Mouse (Mus musculus): ENCODE results near the gene Cxcl2. TPM values are rescaled to one million over a fixed set of nuclear protein-coding genes. Genes with fewer than 3 reads are reported as not detected.

The Cxcl2 gene
- polyA plus RNA-seq, 1 experiment from 2014 or later: not detected

DNA sequence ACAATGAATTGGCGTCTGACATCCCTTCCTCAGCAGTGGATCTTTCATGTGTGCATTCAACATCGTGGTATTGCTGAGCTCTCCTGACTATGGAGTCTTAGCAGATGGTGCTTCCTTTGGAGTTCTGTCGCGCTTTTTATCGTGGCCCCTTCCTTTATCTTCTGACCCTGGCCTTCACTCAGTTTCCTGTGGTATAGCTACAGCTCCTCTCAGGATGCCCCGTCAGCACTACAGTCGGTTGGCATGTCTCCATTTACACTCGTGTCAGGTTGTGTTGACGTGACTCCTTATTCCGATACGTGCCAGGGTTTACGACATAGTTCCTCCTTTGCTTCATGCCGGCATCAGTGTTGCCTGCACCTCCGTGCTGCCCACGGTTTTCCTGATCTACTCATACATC lies 45.8 kb downstream of the Cxcl2 start:
- H3K36me3 ChIP-seq: peaks cover 3% of the 10 kb centered on the region; the same call in 1 of the 2 replicates
- WGBS: 88% methylated on average over 15 of the region's 15 CpGs

GRCm38 (mm10) chr5:90951475-90951874 lies 47.8 kb downstream of the Cxcl2 start:
- Histone ChIP-seq H3K36me3 (peaks cover 3% of the 10 kb centered on the region; the same call in 1 of the 2 replicates), H3K9me3 (no peaks in the 10 kb centered on the region), H3K27ac (no peak overlapping the region)

More for the DNA sequence above, 45.8 kb downstream of the Cxcl2 start:
- H3K4me1 ChIP-seq: no peaks in the 10 kb centered on the region
- no peak for ATAC-seq (ENCODE audit: insufficient number of reproducible peaks, low FRiP score, low TSS enrichment, low read depth)
- no peaks in the 10 kb centered on the region for H3K9me3 ChIP-seq
- H3K4me2 ChIP-seq: no peak overlapping the region
- H3K27ac ChIP-seq: no peak overlapping the region
- no peaks in the 10 kb centered on the region for H3K27me3 ChIP-seq
- H3K9ac ChIP-seq: no peak overlapping the region
- no peak overlapping the region for H3K4me3 ChIP-seq

DNA sequence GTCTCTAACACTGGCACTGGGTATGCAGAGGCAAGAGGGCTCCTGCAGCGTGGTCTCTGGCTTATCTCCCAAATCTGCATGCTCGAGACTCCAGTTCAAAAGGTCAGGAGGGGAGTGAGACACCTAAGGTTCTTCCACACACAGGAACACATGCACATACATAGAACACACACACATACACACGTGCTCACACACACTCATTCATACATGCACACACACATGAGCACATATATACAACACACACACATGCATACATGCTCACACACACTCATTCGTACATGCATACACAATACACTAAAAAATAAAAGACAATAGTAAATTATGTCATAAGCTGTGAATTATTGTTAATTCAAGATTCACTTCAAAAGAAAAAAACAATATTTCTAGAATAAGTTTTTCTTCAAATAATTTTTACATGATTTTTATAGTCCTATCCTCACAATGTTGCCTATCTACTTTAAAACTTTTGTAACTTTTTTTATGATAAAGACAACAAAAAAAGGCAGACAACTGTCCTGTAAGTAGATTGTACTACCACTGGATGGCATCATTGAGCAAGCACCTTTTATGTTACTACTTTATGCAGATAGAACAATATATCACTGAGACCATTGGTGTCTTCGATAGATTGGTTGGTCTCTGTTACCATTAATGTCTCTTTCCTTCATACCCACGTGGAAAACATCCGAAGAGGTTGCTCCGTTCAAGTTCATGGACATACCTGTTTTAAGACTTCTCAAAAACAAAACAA lies 49.2 kb downstream of the Cxcl2 start:
- no peak overlapping the region for H3K9ac ChIP-seq
- 81% methylated on average over 8 of the region's 8 CpGs for WGBS
- H3K4me1 ChIP-seq: no peaks in the 10 kb centered on the region
- H3K36me3 ChIP-seq: peaks cover 3% of the 10 kb centered on the region; the same call in 1 of the 2 replicates
- H3K9me3 ChIP-seq: no peaks in the 10 kb centered on the region
- no peak for ATAC-seq (ENCODE audit: insufficient number of reproducible peaks, low FRiP score, low TSS enrichment, low read depth)
- no peak overlapping the region for H3K4me2 ChIP-seq
- H3K27me3 ChIP-seq: no peaks in the 10 kb centered on the region
- H3K4me3 ChIP-seq: no peak overlapping the region
- H3K27ac ChIP-seq: no peak overlapping the region

More at GRCm38 (mm10) chr5:90951475-90951874, 47.8 kb downstream of the Cxcl2 start:
- Histone ChIP-seq H3K4me1 (no peaks in the 10 kb centered on the region), H3K27me3 (no peaks in the 10 kb centered on the region), H3K4me2 (no peak overlapping the region), H3K4me3 (no peak overlapping the region), H3K9ac (no peak overlapping the region)
- no peak for ATAC-seq (ENCODE audit: insufficient number of reproducible peaks, low FRiP score, low TSS enrichment, low read depth)
- WGBS: 29% methylated on average over 2 of the region's 2 CpGs

Other genes starting within 250 kb of the Cxcl2 start
- gene Cxcl5, start 144.5 kb upstream of the Cxcl2 start, polyA plus RNA-seq (2015; fragmentation: Nextera tagmentation; extraction: Ambion mirVana): 1.3 and 2.1 TPM in 2 replicates
- 4.1 and 4.2 TPM in 2 replicates for gene Ppbp, start 135.4 kb upstream of the Cxcl2 start, polyA plus RNA-seq (2015; fragmentation: Nextera tagmentation; extraction: Ambion mirVana)
- 83.8 and 108 TPM in 2 replicates for gene Pf4, start 131.4 kb upstream of the Cxcl2 start, polyA plus RNA-seq (2015; fragmentation: Nextera tagmentation; extraction: Ambion mirVana)
- 0.38 TPM in 1 of 2 replicates, not detected in the other for gene Cxcl3, start 117.8 kb upstream of the Cxcl2 start, polyA plus RNA-seq (2015; fragmentation: Nextera tagmentation; extraction: Ambion mirVana)
- 0.34 and 0.58 TPM in 2 replicates for gene Cxcl15, start 109.3 kb upstream of the Cxcl2 start, polyA plus RNA-seq (2015; fragmentation: Nextera tagmentation; extraction: Ambion mirVana)
- gene Cxcl1, start 12.6 kb upstream of the Cxcl2 start, polyA plus RNA-seq (2015; fragmentation: Nextera tagmentation; extraction: Ambion mirVana): 1.3 TPM in 2 replicates
- gene Mthfd2l, start 27.2 kb downstream of the Cxcl2 start, polyA plus RNA-seq (2015; fragmentation: Nextera tagmentation; extraction: Ambion mirVana): 34.8 and 40.0 TPM in 2 replicates
- gene Epgn, start 123.6 kb downstream of the Cxcl2 start, polyA plus RNA-seq (2015; fragmentation: Nextera tagmentation; extraction: Ambion mirVana): 0.49 and 0.51 TPM in 2 replicates
- gene Ereg, start 170.8 kb downstream of the Cxcl2 start, polyA plus RNA-seq (2015; fragmentation: Nextera tagmentation; extraction: Ambion mirVana): 0.99 and 1.0 TPM in 2 replicates
- 0.96 and 1.8 TPM in 2 replicates for gene Areg, start 235.7 kb downstream of the Cxcl2 start, polyA plus RNA-seq (2015; fragmentation: Nextera tagmentation; extraction: Ambion mirVana)

Data from limb, embryonic 15.5 days (tissue).